17 mouse cellular contexts compared by ENCODE assay signal in the genomic region with DNA sequence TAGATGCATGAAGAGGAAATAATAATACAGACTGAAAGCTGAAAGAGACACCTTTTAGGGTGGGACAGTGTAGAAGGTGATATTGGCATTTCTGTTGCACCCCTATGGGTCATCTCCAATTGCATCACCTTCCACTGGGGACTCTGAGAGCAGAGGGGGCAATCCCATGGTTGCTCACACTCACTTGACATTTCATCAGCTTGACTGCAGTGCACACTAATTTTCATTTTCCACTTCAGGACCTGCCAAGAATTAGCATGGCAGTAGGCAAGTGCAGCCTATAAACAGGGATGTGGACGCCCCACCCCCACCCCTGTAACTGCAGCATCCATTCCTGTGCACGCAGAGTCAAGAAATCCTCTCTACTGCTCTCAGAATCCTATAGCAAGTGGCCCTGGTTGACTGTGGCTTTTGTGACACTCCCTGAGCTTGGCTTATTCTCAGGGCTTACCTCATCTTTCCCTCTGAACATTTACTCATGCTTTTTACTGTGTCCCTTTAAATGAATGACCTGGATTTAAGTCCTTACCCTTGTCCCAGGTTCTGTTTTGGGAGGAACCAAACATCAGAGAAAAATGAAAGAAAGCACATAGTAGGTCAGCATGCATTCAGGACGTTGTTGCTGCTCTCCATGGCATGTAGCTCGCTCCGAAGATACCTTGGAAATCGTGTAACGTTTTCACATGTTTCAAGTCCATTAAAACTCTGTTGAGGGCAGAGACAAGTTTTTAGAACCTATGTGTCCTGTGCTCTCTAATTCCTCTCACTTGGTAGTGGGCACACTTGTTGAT.
DNase-seq lines count a peak whose midpoint lies in the region; TF ChIP-seq lines count a peak whose summit lies in the region.
"Had no signal": no experiment of that assay in that cellular context is flagged by ENCODE, and none has a peak within 500 bp of the region (broad histone marks: within the 10 kb centered on the region; RNA-seq: fewer than 3 reads in every experiment).

No protein-coding gene starts in this region.

- no peak overlapping the region for H3K4me2 ChIP-seq in CH12.LX (ENCODE audit: insufficient read depth, low read depth, poor library complexity, severe bottlenecking)

- no peaks in the 10 kb centered on the region for H3K79me2 ChIP-seq in CH12.LX (replicated peaks; ENCODE audit: control insufficient read depth, extremely low read depth, insufficient read depth, poor library complexity, severe bottlenecking)

- in situ Hi-C loops in CH12.LX (cut with MboI; ENCODE audit: low pct_ligation_motif_present, low pct_unique_long_range_greater_than_20kb, low sequenced_read_pairs) = no loop called here

- H3K9ac ChIP-seq in CH12.LX (ENCODE audit: insufficient read depth, low read depth) = peak overlapping the region; percentile 40

- TF ChIP-seq EP300 in CH12.LX (IDR thresholded peaks at IDR 0.05; ENCODE audit: low read length) = peak; percentile 23; the same call in 1 of the 2 replicates

- dilution Hi-C loops in CH12.LX (cut with MboI; ENCODE audit: extremely low pct_ligation_motif_present, extremely low pct_unique_long_range_greater_than_20kb, low sequenced_read_pairs) = no loop called here

- no peak overlapping the region for H3K4me3 ChIP-seq in CH12.LX (replicated peaks in 1 of 3; ENCODE audit: low read depth in 2 of 3, low read length in 2 of 3, poor library complexity in 1 of 3)

- no peak; the same call in 1 of the 2 replicates for TF ChIP-seq RAD21 in CH12.LX (IDR thresholded peaks at IDR 0.05; ENCODE audit: low read depth, low read length)

- H3K27ac ChIP-seq in CH12.LX (ENCODE audit: insufficient read depth, low read depth) = peak overlapping the region; percentile 81

- H3K9me3 ChIP-seq in CH12.LX (replicated peaks; ENCODE audit: low read length) = peaks cover 4% of the 10 kb centered on the region
- H3K9me3 ChIP-seq: G1E had no signal

- H3K27me3 ChIP-seq in CH12.LX (replicated peaks) = no peaks in the 10 kb centered on the region
- H3K27me3 ChIP-seq: Patski had no signal

- TF ChIP-seq POLR2A in CH12.LX (IDR thresholded peaks at IDR 0.05; ENCODE audit: low read depth, low read length) = no peak

- H3K4me1 ChIP-seq in CH12.LX (ENCODE audit: control insufficient read depth in 1 of 2, insufficient read depth in 2 of 2) = peaks cover 24 to 61% of the 10 kb centered on the region in 2 experiments

- no peak for TF ChIP-seq CTCF in CH12.LX (conservative IDR thresholded peaks at IDR 0.05 in 1 of 2, IDR thresholded peaks at IDR 0.05 in 1 of 2; ENCODE audit: low read depth in 2 of 2, low read length in 2 of 2)

- DNase-seq in heart, adult 11 months = peak; percentile 39
- DNase-seq in heart, postnatal 14 days = no peak
- peak; percentile 79 for DNase-seq in CH12.LX (ENCODE audit: extremely low read depth)
- DNase-seq in right cerebral cortex, postnatal 10 days (ENCODE audit: low spot score in 2 of 2) = no peak
- DNase-seq: adrenal gland, adult 2 months; adrenal gland, adult 8-10 months; adrenal gland, postnatal 10 days; adrenal gland, postnatal 14 days; adrenal gland, postnatal 25 days; adrenal gland, postnatal 36 days; B cell, adult 2 months; cerebellum, adult 11 months; cerebellum, adult 11-12 months; cerebellum, adult 18-20 months; cerebellum, adult 2 months had no signal

- intact Hi-C loops in heart, postnatal 14 days (cut with DNase I) = no loop called here

- no peaks in the 10 kb centered on the region for H3K36me3 ChIP-seq in CH12.LX (replicated peaks in 1 of 2; ENCODE audit: control insufficient read depth in 1 of 2, insufficient read depth in 1 of 2, low read length in 1 of 2)
- H3K36me3 ChIP-seq: G1E had no signal

TF ChIP-seq in CH12.LX, 34 proteins besides CTCF, POLR2A, EP300 and RAD21:
- TF ChIP-seq ZMIZ1 (IDR thresholded peaks at IDR 0.05; ENCODE audit: low read depth, low read length) (no peak), POLR2AphosphoS2 (IDR thresholded peaks at IDR 0.05; ENCODE audit: low read depth, low read length) (no peak), MXI1 (IDR thresholded peaks at IDR 0.05; ENCODE audit: low read depth, low read length) (0 out of 2 replicates have a peak, but pooled peaks have one; percentile 36), PAX5 (IDR thresholded peaks at IDR 0.05; ENCODE audit: low read length) (no peak), RCOR1 (conservative IDR thresholded peaks at IDR 0.05; ENCODE audit: low read depth, low read length) (no peak), GABPA (IDR thresholded peaks at IDR 0.05; ENCODE audit: insufficient replicate concordance, low read depth, low read length) (no peak), MAZ (IDR thresholded peaks at IDR 0.05; ENCODE audit: low read depth, low read length) (peak; percentile 59; the same call in 1 of the 2 replicates), MYC (IDR thresholded peaks at IDR 0.05; ENCODE audit: low read depth, low read length) (no peak), CHD1 (IDR thresholded peaks at IDR 0.05; ENCODE audit: low read depth, low read length) (peak; percentile 76), BHLHE40 (IDR thresholded peaks at IDR 0.05; ENCODE audit: low read depth, low read length) (peak; percentile 46; the same call in 1 of the 2 replicates), CHD2 (IDR thresholded peaks at IDR 0.05; ENCODE audit: low read length) (no peak), ZC3H11A (IDR thresholded peaks at IDR 0.05; ENCODE audit: low read depth, low read length) (no peak), ZKSCAN1 (IDR thresholded peaks at IDR 0.05; ENCODE audit: borderline replicate concordance, low read depth, low read length) (peak; percentile 92), TBP (conservative IDR thresholded peaks at IDR 0.05; ENCODE audit: low read depth, low read length) (peak; percentile 56; the same call in 1 of the 2 replicates), HCFC1 (IDR thresholded peaks at IDR 0.05; ENCODE audit: low read depth, low read length) (no peak), MAFK (IDR thresholded peaks at IDR 0.05; ENCODE audit: insufficient replicate concordance, low read length) (no peak), UBTF (IDR thresholded peaks at IDR 0.05; ENCODE audit: low read depth, low read length) (no peak), JUN (IDR thresholded peaks at IDR 0.05; ENCODE audit: insufficient read depth, low read depth, low read length) (no peak), E2F4 (IDR thresholded peaks at IDR 0.05; ENCODE audit: insufficient replicate concordance, low read depth, low read length) (no peak), SIN3A (IDR thresholded peaks at IDR 0.05; ENCODE audit: low read length) (no peak; the same call in 1 of the 2 replicates), TCF12 (IDR thresholded peaks at IDR 0.05; ENCODE audit: low read depth, low read length) (peak; percentile 72; the same call in 1 of the 2 replicates), JUND (conservative IDR thresholded peaks at IDR 0.05; ENCODE audit: low read depth, low read length) (no peak), ELF1 (IDR thresholded peaks at IDR 0.05; ENCODE audit: low read depth, low read length) (no peak), MEF2A (IDR thresholded peaks at IDR 0.05; ENCODE audit: borderline replicate concordance, low read depth, low read length) (peak; percentile 83; the same call in 1 of the 2 replicates), ETS1 (conservative IDR thresholded peaks at IDR 0.05; ENCODE audit: low read depth, low read length) (peak; percentile 77), NRF1 (IDR thresholded peaks at IDR 0.05; ENCODE audit: low read depth, low read length) (no peak), SMC3 (IDR thresholded peaks at IDR 0.05; ENCODE audit: low read depth, low read length) (no peak), USF2 (conservative IDR thresholded peaks at IDR 0.05; ENCODE audit: low read depth, low read length) (no peak), ZNF384 (IDR thresholded peaks at IDR 0.05; ENCODE audit: low read depth, low read length) (no peak), USF1 (IDR thresholded peaks at IDR 0.05; ENCODE audit: low read depth, low read length) (no peak), KAT2A (IDR thresholded peaks at IDR 0.05; ENCODE audit: insufficient replicate concordance, low read length) (no peak), MAX (IDR thresholded peaks at IDR 0.05; ENCODE audit: low read length) (no peak; the same call in 1 of the 2 replicates), NELFE (IDR thresholded peaks at IDR 0.05; ENCODE audit: low read depth, low read length) (no peak; the same call in 1 of the 2 replicates), IRF4 (IDR thresholded peaks at IDR 0.05; ENCODE audit: low read depth, low read length) (peak; percentile 78; the same call in 1 of the 2 replicates)

Comparison
In these comparisons a context has a peak if more than half of its experiments do, and no peak if none do; other contexts are left out.
1. DNase-seq: peak in heart, adult 11 months (single experiment) and CH12.LX (single experiment); none in heart, postnatal 14 days (0 of 2) and right cerebral cortex, postnatal 10 days (0 of 2).